Mouse (Mus musculus): ENCODE data around the gene Micu2. TPM values are rescaled to one million over a fixed set of nuclear protein-coding genes. Genes with fewer than 3 reads are reported as not detected.

The Micu2 gene
- 27.6 and 38.3 TPM in 2 replicates for total RNA-seq (2014; fragmentation: Nextera tagmentation)
- 70.8 and 72.5 TPM in 2 replicates for total RNA-seq (2017)

GRCm38 (mm10) chr14:57998526-57999401, at the start of gene Micu2:
Micu2 (minus strand) TSS chr14:57999262.
- ATAC-seq (replicated peaks; ENCODE audit: poor library complexity, severe bottlenecking): peak; percentile 99

- no peak for ATAC-seq (replicated peaks; ENCODE audit: poor library complexity, severe bottlenecking)
Observed at GRCm38 (mm10) chr14:58046639-58047284, 47.7 kb upstream of the Micu2 start.

GRCm38 (mm10) chr14:58036174-58036573, 37.1 kb upstream of the Micu2 start:
- no peak for ATAC-seq (replicated peaks; ENCODE audit: poor library complexity, severe bottlenecking)

GRCm38 (mm10) chr14:58034567-58034966, 35.5 kb upstream of the Micu2 start:
- no peak for ATAC-seq (replicated peaks; ENCODE audit: poor library complexity, severe bottlenecking)

- ATAC-seq (replicated peaks; ENCODE audit: poor library complexity, severe bottlenecking): no peak
Observed at GRCm38 (mm10) chr14:58018869-58019268, 19.8 kb upstream of the Micu2 start.

GRCm38 (mm10) chr14:58003852-58004251, 4.8 kb upstream of the Micu2 start:
- no peak for ATAC-seq (replicated peaks; ENCODE audit: poor library complexity, severe bottlenecking)

- ATAC-seq (replicated peaks; ENCODE audit: poor library complexity, severe bottlenecking): no peak
Observed at GRCm38 (mm10) chr14:58002161-58002560, 3.1 kb upstream of the Micu2 start.

- no peak for ATAC-seq (replicated peaks; ENCODE audit: poor library complexity, severe bottlenecking)
Observed at GRCm38 (mm10) chr14:57999402-57999734, 306 bp upstream of the Micu2 start.

GRCm38 (mm10) chr14:57997431-57997830, 1.6 kb downstream of the Micu2 start:
- ATAC-seq (replicated peaks; ENCODE audit: poor library complexity, severe bottlenecking): no peak

- no peak for ATAC-seq (replicated peaks; ENCODE audit: poor library complexity, severe bottlenecking)
Observed at GRCm38 (mm10) chr14:57996210-57996609, 2.9 kb downstream of the Micu2 start.

- ATAC-seq (replicated peaks; ENCODE audit: poor library complexity, severe bottlenecking): no peak
Observed at GRCm38 (mm10) chr14:57991761-57992160, 7.3 kb downstream of the Micu2 start.

GRCm38 (mm10) chr14:57989162-57989561, 9.9 kb downstream of the Micu2 start:
- no peak for ATAC-seq (replicated peaks; ENCODE audit: poor library complexity, severe bottlenecking)

- ATAC-seq (replicated peaks; ENCODE audit: poor library complexity, severe bottlenecking): no peak
Observed at GRCm38 (mm10) chr14:57985780-57986179, 13.3 kb downstream of the Micu2 start.

GRCm38 (mm10) chr14:57982450-57982849, 16.6 kb downstream of the Micu2 start:
- no peak for ATAC-seq (replicated peaks; ENCODE audit: poor library complexity, severe bottlenecking)

- ATAC-seq (replicated peaks; ENCODE audit: poor library complexity, severe bottlenecking): no peak
Observed at GRCm38 (mm10) chr14:57981720-57982418, 17.2 kb downstream of the Micu2 start.

- ATAC-seq (replicated peaks; ENCODE audit: poor library complexity, severe bottlenecking): no peak
Observed at GRCm38 (mm10) chr14:57980776-57981175, 18.3 kb downstream of the Micu2 start.

- no peak for ATAC-seq (replicated peaks; ENCODE audit: poor library complexity, severe bottlenecking)
Observed at GRCm38 (mm10) chr14:57980179-57980578, 18.9 kb downstream of the Micu2 start.

GRCm38 (mm10) chr14:57978144-57978543, 20.9 kb downstream of the Micu2 start:
- ATAC-seq (replicated peaks; ENCODE audit: poor library complexity, severe bottlenecking): no peak

GRCm38 (mm10) chr14:57975656-57976055, 23.4 kb downstream of the Micu2 start:
- no peak for ATAC-seq (replicated peaks; ENCODE audit: poor library complexity, severe bottlenecking)

GRCm38 (mm10) chr14:57971986-57972525, 27.0 kb downstream of the Micu2 start:
- ATAC-seq (replicated peaks; ENCODE audit: poor library complexity, severe bottlenecking): 0 out of 2 replicates have a peak, but pooled peaks have one; percentile 20

GRCm38 (mm10) chr14:57968873-57969272, 30.2 kb downstream of the Micu2 start:
- no peak for ATAC-seq (replicated peaks; ENCODE audit: poor library complexity, severe bottlenecking)

Data from granulocyte monocyte progenitor cell, adult 5-6 weeks (primary cell).